Mouse (Mus musculus): ENCODE measurements around the gene Naa50.

The Naa50 gene

GRCm38 (mm10) chr16:44140186-44140787 lies 657 bp downstream of the Naa50 start:
- peak; percentile 76 for DNase-seq (ENCODE audit: low spot score)

GRCm38 (mm10) chr16:44141483-44141882 lies 1.9 kb downstream of the Naa50 start:
- DNase-seq (ENCODE audit: low spot score) = no peak

- DNase-seq (ENCODE audit: low spot score) = no peak
Observed at GRCm38 (mm10) chr16:44149002-44149767, 9.6 kb downstream of the Naa50 start.

- no peak for DNase-seq (ENCODE audit: low spot score)
Observed at GRCm38 (mm10) chr16:44154497-44155057, 14.9 kb downstream of the Naa50 start.

- no peak for DNase-seq (ENCODE audit: low spot score)
Observed at GRCm38 (mm10) chr16:44159325-44159724, 19.7 kb downstream of the Naa50 start.

- DNase-seq (ENCODE audit: low spot score) = no peak
Observed at GRCm38 (mm10) chr16:44163831-44164230, 24.2 kb downstream of the Naa50 start.

GRCm38 (mm10) chr16:44165182-44165581 lies 25.6 kb downstream of the Naa50 start:
- no peak for DNase-seq (ENCODE audit: low spot score)

- no peak for DNase-seq (ENCODE audit: low spot score)
Observed at GRCm38 (mm10) chr16:44168990-44169389, 29.4 kb downstream of the Naa50 start.

- DNase-seq (ENCODE audit: low spot score) = peak; percentile 96
Observed at GRCm38 (mm10) chr16:44172297-44173154, 32.9 kb downstream of the Naa50 start.

GRCm38 (mm10) chr16:44173155-44173941 lies 33.7 kb downstream of the Naa50 start, which contains the start of gene Usf3:
Usf3 (plus strand) TSS chr16:44173246.
- DNase-seq (ENCODE audit: low spot score) = peak; percentile 25

GRCm38 (mm10) chr16:44173966-44174530 lies 34.4 kb downstream of the Naa50 start:
- no peak for DNase-seq (ENCODE audit: low spot score)

- no peak for DNase-seq (ENCODE audit: low spot score)
Observed at GRCm38 (mm10) chr16:44175001-44175400, 35.4 kb downstream of the Naa50 start.

- DNase-seq (ENCODE audit: low spot score) = no peak
Observed at GRCm38 (mm10) chr16:44176511-44176910, 36.9 kb downstream of the Naa50 start.

GRCm38 (mm10) chr16:44178555-44178954 lies 38.9 kb downstream of the Naa50 start:
- no peak for DNase-seq (ENCODE audit: low spot score)

- no peak for DNase-seq (ENCODE audit: low spot score)
Observed at GRCm38 (mm10) chr16:44182597-44182996, 43.0 kb downstream of the Naa50 start.

GRCm38 (mm10) chr16:44184769-44185168 lies 45.1 kb downstream of the Naa50 start:
- no peak for DNase-seq (ENCODE audit: low spot score)

GRCm38 (mm10) chr16:44187172-44187571 lies 47.5 kb downstream of the Naa50 start:
- no peak for DNase-seq (ENCODE audit: low spot score)

- no peak for DNase-seq (ENCODE audit: low spot score)
Observed at GRCm38 (mm10) chr16:44188766-44189165, 49.1 kb downstream of the Naa50 start.

GRCm38 (mm10) chr16:44190032-44190431 lies 50.4 kb downstream of the Naa50 start:
- no peak for DNase-seq (ENCODE audit: low spot score)

- no peak for DNase-seq (ENCODE audit: low spot score)
Observed at GRCm38 (mm10) chr16:44190968-44191367, 51.3 kb downstream of the Naa50 start.

- no peak for DNase-seq (ENCODE audit: low spot score)
Observed at GRCm38 (mm10) chr16:44199066-44199703, 59.6 kb downstream of the Naa50 start.
